Mouse (Mus musculus): Measurements from ENCODE around the gene Nup85. TPM values are rescaled to one million over a fixed set of nuclear protein-coding genes. Genes with fewer than 3 reads are reported as not detected.

Nup85 gene
- polyA plus RNA-seq, 1 experiment from 2014 or later = 122 TPM

DNA sequence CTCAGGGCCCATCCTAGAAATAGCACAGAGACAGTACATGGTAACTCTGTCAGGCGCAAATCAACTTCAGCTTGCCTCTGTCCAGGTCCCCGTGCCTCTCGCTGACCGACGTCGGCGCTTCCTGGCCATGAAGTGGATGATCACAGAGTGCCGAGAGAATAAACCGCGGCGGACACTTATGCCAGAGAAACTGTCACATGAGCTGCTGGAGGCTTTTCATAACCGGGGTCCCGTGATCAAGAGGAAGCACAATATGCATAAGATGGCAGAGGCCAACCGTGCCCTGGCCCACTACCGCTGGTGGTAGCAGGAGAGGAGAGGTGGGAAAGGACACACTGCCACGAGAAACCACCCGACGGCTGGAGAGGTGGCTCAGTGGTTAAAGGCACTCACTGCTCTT, 42.5 kb downstream of the Nup85 start:
- ATAC-seq (no peak), DNase-seq (ENCODE audit: low spot score) (no peak)

DNA sequence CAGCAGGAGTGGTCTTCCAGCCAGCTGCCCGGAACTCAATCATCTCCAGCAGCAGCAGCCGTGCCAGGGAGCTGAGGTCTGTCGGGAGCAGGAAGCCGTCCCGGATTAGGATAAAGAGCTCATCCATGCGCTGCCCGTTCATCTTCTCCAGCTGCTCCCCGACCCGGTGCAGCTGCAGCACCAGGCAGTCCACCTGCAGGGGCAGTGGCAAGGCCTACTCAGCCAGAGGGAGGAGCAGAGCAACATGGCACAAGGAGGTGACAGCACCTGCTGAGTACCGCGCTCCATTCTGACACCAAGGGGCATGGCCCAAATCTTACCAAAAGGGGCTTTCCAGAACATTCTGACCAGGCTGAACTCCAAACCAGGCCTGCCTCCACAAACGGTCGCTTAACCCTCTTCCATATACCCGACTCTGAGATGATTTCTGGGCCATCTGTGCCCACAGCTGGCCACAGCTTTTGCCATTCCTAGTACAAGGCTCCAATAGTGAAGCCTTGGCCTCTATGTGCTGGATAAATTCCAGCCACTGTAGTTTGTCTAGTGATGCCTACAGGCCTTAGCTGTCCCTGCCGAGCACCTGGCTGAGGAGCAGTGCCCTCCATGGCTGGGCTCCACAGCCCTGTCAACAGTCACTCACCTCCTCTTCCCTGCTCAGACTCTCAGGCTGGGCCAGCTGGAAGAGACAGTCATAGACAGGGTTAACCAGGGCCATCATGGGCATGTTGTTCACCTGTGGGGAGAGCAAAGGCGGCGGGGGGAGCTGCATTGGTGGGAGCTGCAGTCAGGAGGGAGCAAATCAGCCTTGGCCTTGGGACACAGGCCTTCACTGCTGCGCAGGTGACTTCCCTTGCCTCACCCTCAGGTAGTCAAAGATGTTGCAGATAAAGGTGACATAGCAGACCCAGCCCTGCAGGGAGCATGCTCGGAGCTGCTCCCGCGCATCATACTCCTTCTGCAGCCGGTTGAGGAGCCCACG, 44.5 kb downstream of the Nup85 start:
- ATAC-seq (no peak), DNase-seq (ENCODE audit: low spot score) (no peak)
- Histone ChIP-seq H3K9ac (ENCODE audit: low read length) (no peak overlapping the region), H3K27ac (ENCODE audit: low read depth, low read length) (no peak overlapping the region), H3K9me3 (replicated peaks; ENCODE audit: control insufficient read depth, low read length) (no peaks in the 10 kb centered on the region), H3K4me2 (ENCODE audit: low read length) (no peak overlapping the region), H3K4me1 (ENCODE audit: control insufficient read depth, insufficient read depth, low read length) (peaks cover 10% of the 10 kb centered on the region), H3K4me3 (ENCODE audit: low read depth, low read length) (no peak overlapping the region), H3K36me3 (ENCODE audit: control insufficient read depth, insufficient read depth, low read length) (peaks cover 48% of the 10 kb centered on the region), H3K27me3 (replicated peaks; ENCODE audit: control insufficient read depth, insufficient read depth, low read length) (no peaks in the 10 kb centered on the region)
- WGBS = 83% methylated on average over 23 of the region's 23 CpGs

More for the DNA sequence above, 42.5 kb downstream of the Nup85 start:
- H3K4me2 ChIP-seq (ENCODE audit: low read length) = no peak overlapping the region
- peaks cover 16% of the 10 kb centered on the region for H3K4me1 ChIP-seq (ENCODE audit: control insufficient read depth, insufficient read depth, low read length)
- peaks cover 48% of the 10 kb centered on the region for H3K36me3 ChIP-seq (ENCODE audit: control insufficient read depth, insufficient read depth, low read length)
- H3K27ac ChIP-seq (ENCODE audit: low read depth, low read length) = no peak overlapping the region
- H3K27me3 ChIP-seq (replicated peaks; ENCODE audit: control insufficient read depth, insufficient read depth, low read length) = no peaks in the 10 kb centered on the region
- H3K9me3 ChIP-seq (replicated peaks; ENCODE audit: control insufficient read depth, low read length) = no peaks in the 10 kb centered on the region
- H3K9ac ChIP-seq (ENCODE audit: low read length) = no peak overlapping the region
- 94% methylated on average over 18 of the region's 18 CpGs for WGBS
- H3K4me3 ChIP-seq (ENCODE audit: low read depth, low read length) = no peak overlapping the region

DNA sequence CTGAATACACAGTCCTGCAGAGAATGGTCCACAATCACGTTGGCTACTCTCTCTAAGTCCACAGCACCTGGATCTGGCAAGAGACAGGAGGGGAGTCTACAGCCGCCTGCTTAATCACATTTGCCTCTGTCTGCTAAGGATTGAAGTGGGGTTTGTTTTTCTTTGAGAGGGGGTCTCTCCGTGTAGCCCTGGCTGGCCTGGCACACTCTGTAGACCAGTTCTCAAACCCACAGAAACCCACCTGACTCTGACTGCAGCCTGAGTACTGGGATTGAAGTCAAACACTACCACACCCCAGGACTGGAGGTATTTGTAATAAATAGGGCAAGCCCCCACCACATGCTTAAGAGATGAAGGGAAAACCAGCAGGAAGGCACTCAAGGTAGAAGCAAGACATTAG, 45.3 kb downstream of the Nup85 start:
- 71% methylated on average over 3 of the region's 3 CpGs for WGBS
- no peaks in the 10 kb centered on the region for H3K9me3 ChIP-seq (replicated peaks; ENCODE audit: control insufficient read depth, low read length)
- H3K36me3 ChIP-seq (ENCODE audit: control insufficient read depth, insufficient read depth, low read length) = peaks cover 48% of the 10 kb centered on the region
- H3K9ac ChIP-seq (ENCODE audit: low read length) = no peak overlapping the region
- H3K27me3 ChIP-seq (replicated peaks; ENCODE audit: control insufficient read depth, insufficient read depth, low read length) = no peaks in the 10 kb centered on the region
- no peak overlapping the region for H3K4me2 ChIP-seq (ENCODE audit: low read length)
- H3K27ac ChIP-seq (ENCODE audit: low read depth, low read length) = no peak overlapping the region
- DNase-seq (ENCODE audit: low spot score) = no peak
- peaks cover 9% of the 10 kb centered on the region for H3K4me1 ChIP-seq (ENCODE audit: control insufficient read depth, insufficient read depth, low read length)
- no peak overlapping the region for H3K4me3 ChIP-seq (ENCODE audit: low read depth, low read length)
- ATAC-seq = no peak

DNA sequence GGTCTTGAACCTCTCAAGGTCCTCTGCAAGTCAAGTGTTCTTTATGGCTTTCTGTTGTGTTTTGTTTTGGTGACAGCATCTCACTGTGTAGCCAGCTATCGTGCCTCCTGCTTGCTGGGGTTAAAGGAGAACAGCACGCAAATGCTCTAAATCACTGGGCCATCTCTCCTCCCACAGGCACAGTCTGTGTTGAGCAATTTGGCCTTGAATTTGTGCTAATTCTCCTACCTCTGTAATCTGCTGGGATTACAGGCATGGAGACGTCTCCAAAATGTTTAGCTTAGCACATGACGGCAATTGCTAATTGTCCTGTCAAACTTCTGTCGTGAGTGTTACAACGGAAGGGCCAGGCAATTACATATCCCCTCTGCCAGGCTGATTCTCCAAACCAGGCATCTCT, 46.9 kb downstream of the Nup85 start:
- H3K4me1 ChIP-seq (ENCODE audit: control insufficient read depth, insufficient read depth, low read length) = 0 out of 2 replicates have a peak, but pooled peaks cover 2% of the 10 kb centered on the region
- ATAC-seq (no peak), DNase-seq (ENCODE audit: low spot score) (no peak)
- H3K4me2 ChIP-seq (ENCODE audit: low read length) = no peak overlapping the region
- 73% methylated on average over 6 of the region's 6 CpGs for WGBS
- no peaks in the 10 kb centered on the region for H3K27me3 ChIP-seq (replicated peaks; ENCODE audit: control insufficient read depth, insufficient read depth, low read length)
- peak overlapping the region; percentile 70; the same call in 1 of the 2 replicates for H3K9ac ChIP-seq (ENCODE audit: low read length)
- H3K27ac ChIP-seq (ENCODE audit: low read depth, low read length) = no peak overlapping the region
- H3K4me3 ChIP-seq (ENCODE audit: low read depth, low read length) = no peak overlapping the region
- no peaks in the 10 kb centered on the region for H3K9me3 ChIP-seq (replicated peaks; ENCODE audit: control insufficient read depth, low read length)
- H3K36me3 ChIP-seq (ENCODE audit: control insufficient read depth, insufficient read depth, low read length) = peaks cover 50% of the 10 kb centered on the region

DNA sequence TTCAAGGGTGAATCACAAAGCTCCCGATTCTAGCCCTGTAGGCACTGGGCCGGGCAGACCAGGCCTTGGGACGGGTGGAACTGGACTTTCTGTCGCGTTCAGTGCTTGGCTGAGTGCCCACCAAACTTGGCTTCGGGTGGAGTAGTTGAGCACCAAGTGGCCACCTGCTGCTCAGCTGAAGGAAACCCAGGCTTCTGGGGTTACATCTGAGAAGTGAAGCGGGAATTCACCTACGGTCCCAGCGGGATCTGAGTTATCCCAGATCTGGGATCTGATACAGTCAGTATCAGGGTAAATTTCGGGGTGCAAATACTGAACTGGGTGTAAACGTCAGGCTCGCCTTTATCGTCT, 47.8 kb downstream of the Nup85 start:
- DNase-seq (ENCODE audit: low spot score) = peak; percentile 66
- WGBS = under 1% methylated on average over 13 of the region's 13 CpGs
- H3K4me1 ChIP-seq (ENCODE audit: control insufficient read depth, insufficient read depth, low read length) = 0 out of 2 replicates have a peak, but pooled peaks cover 2% of the 10 kb centered on the region
- peak overlapping the region; percentile 70 for H3K9ac ChIP-seq (ENCODE audit: low read length)
- peak overlapping the region; percentile 66; the same call in 1 of the 2 replicates for H3K27ac ChIP-seq (ENCODE audit: low read depth, low read length)
- H3K4me2 ChIP-seq (ENCODE audit: low read length) = peak overlapping the region; percentile 85
- no peaks in the 10 kb centered on the region for H3K9me3 ChIP-seq (replicated peaks; ENCODE audit: control insufficient read depth, low read length)
- peak; percentile 29 for ATAC-seq
- H3K4me3 ChIP-seq (ENCODE audit: low read depth, low read length) = peak overlapping the region; percentile 59
- no peaks in the 10 kb centered on the region for H3K27me3 ChIP-seq (replicated peaks; ENCODE audit: control insufficient read depth, insufficient read depth, low read length)
- peaks cover 47% of the 10 kb centered on the region for H3K36me3 ChIP-seq (ENCODE audit: control insufficient read depth, insufficient read depth, low read length)

DNA sequence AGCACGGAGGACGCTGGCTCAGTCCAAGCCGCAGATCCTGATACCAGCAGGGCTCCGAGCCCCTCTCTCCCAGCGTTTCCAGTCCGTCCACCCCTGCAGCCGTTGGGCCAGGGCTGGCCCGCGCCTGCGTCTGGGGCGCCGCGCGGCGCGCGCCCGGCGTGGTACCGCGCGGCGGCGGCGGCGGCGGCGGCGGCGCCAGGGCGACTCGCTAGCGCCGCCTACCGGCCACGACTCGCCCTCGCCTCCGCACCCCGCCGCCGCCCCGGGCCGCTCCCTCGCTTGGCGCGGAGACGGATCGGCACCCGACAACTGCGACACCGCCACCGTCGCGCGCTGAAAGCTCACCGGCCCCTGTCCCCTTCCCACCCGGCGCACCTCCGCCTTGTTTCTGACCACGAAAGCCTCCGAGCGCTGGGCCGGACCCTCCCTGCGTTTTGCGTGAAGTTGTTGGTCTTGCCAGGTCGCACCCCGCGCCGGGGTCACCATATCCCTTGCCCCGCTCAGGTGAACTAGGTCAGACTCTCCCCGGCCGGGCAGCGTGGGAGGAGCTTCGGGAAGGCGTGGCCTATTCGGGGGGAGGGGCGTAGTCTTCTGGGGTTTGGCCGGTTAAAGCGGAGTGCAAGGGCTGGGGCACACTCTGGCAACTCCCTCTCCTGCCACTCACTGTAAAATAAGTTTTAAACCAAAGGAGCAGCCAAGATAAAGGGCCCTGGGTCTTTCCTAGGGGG, 48.3 kb downstream of the Nup85 start, which contains the start of gene Mif4gd:
TSS of gene Mif4gd (minus strand) at position 560 of the 728 bp plus-strand sequence.
- WGBS = under 1% methylated on average over 77 of the region's 80 CpGs
- peaks cover 43% of the 10 kb centered on the region for H3K36me3 ChIP-seq (ENCODE audit: control insufficient read depth, insufficient read depth, low read length)

DNA sequence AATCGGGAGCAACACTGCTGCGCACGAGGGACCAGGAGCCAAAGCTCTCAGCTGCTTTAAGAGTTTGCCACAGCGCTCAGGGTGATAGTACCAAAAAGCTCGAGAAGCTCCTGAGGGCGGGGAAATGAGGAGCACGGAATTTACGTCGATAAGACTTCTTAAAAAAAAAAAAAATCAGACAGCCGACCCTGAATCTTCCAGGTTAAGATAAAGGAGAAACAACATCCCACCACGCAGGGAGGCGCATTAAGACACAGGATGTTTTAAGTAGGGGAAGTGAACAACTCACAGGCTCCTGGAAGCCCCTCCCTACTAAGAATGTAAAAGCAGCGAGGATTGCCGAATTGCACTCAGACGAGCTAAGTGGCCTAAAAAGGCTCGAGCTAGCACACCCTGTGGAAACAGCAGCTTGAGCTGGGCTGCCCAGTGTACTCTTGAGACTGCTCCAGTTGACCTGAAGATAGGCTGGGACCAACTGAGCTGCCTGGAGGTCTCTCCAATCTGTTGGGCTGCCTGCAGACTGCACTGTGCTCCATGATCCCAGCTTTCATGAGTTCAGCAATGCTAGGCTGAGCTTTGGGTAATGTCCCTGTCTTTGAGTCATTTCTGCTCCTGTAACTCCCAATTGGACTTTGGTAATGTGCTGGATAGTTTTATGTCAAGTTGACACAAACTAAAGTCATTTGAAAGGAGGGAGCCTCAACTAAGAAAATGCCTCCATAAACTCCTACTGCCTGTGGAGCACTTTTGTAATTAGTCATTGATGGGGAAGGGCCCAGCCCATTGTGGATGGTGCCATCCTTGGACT, 49.1 kb downstream of the Nup85 start:
- peak; percentile 13 for DNase-seq (ENCODE audit: low spot score)
- H3K27ac ChIP-seq (ENCODE audit: low read depth, low read length) = no peak overlapping the region

More for the DNA sequence above, 48.3 kb downstream of the Nup85 start, which contains the start of gene Mif4gd:
- H3K27ac ChIP-seq (ENCODE audit: low read depth, low read length) = peak within 1 kb of the TSS; percentile 66
- H3K4me2 ChIP-seq (ENCODE audit: low read length) = peak within 1 kb of the TSS; percentile 85
- no peaks in the 10 kb centered on the region for H3K27me3 ChIP-seq (replicated peaks; ENCODE audit: control insufficient read depth, insufficient read depth, low read length)
- H3K9ac ChIP-seq (ENCODE audit: low read length) = peak within 1 kb of the TSS; percentile 70
- no peaks in the 10 kb centered on the region for H3K9me3 ChIP-seq (replicated peaks; ENCODE audit: control insufficient read depth, low read length)
- ATAC-seq = peak; percentile 89
- 0 out of 2 replicates have a peak, but pooled peaks cover 2% of the 10 kb centered on the region for H3K4me1 ChIP-seq (ENCODE audit: control insufficient read depth, insufficient read depth, low read length)
- peak within 1 kb of the TSS; percentile 59 for H3K4me3 ChIP-seq (ENCODE audit: low read depth, low read length)
- peak; percentile 70 for DNase-seq (ENCODE audit: low spot score)

More for the DNA sequence above, 49.1 kb downstream of the Nup85 start:
- H3K4me1 ChIP-seq (ENCODE audit: control insufficient read depth, insufficient read depth, low read length) = 0 out of 2 replicates have a peak, but pooled peaks cover 2% of the 10 kb centered on the region
- H3K9me3 ChIP-seq (replicated peaks; ENCODE audit: control insufficient read depth, low read length) = no peaks in the 10 kb centered on the region
- H3K27me3 ChIP-seq (replicated peaks; ENCODE audit: control insufficient read depth, insufficient read depth, low read length) = no peaks in the 10 kb centered on the region
- H3K9ac ChIP-seq (ENCODE audit: low read length) = peak overlapping the region; percentile 70
- ATAC-seq = no peak
- peak overlapping the region; percentile 59 for H3K4me3 ChIP-seq (ENCODE audit: low read depth, low read length)
- under 1% methylated on average over 16 of the region's 16 CpGs for WGBS
- peak overlapping the region; percentile 85 for H3K4me2 ChIP-seq (ENCODE audit: low read length)
- H3K36me3 ChIP-seq (ENCODE audit: control insufficient read depth, insufficient read depth, low read length) = peaks cover 35% of the 10 kb centered on the region
